Mouse (Mus musculus) C2C12 (cell line): Measurements from ENCODE around the gene Tut7.

ENCODE experiments used
- CEBPB ChIP-seq: IDR thresholded peaks from one replicate; pipeline ENCODE4 v1.6.1; 2011; ENCODE audit warnings: low read depth, mild to moderate bottlenecking, control low read depth, moderate library complexity
- CTCF ChIP-seq: IDR thresholded peaks from one replicate; pipeline ENCODE4 v1.5.1; 2011; ENCODE audit not compliant: control insufficient read depth, insufficient read depth, insufficient read length
- USF1 ChIP-seq: IDR thresholded peaks from one replicate; pipeline ENCODE4 v1.6.1; 2011; ENCODE audit warnings: low read depth, mild to moderate bottlenecking, control low read depth, moderate library complexity

DNA sequence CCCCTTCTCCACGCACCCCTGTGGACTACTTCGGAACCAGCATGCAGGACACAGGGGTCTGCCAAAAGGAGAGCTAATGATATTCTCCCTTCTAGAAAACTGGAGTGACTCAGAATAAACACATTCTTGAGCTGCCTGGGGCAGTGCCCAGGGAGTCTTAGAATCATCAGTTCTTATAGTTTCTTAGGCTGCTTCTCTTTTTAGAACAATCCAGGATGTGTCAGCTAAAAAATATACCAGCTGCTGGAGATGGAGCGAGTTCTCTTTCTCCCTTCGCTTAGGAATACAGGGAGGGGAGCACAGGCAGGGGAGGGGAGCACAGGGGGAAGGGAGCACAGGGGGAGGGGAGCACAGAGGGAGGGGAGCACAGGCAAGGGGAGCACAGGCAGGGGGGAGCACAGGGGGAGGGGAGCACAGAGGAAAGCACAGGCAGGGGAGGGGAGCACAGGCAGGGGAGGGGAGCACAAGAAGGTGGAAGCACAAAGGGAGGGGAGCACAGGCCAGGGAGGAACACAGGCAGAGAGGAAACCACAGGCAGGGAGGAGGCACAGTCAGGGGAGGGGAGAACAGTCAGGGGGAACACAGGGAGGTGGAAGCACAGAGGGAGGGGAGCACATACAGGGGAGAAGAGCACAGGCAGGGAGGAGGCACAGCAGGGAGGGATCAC is 12.0 kb upstream of the Tut7 start:
- TF ChIP-seq CTCF (no peak), USF1 (no peak), CEBPB (no peak)
